19 mouse cellular contexts compared by ENCODE assay signal in the genomic region with DNA sequence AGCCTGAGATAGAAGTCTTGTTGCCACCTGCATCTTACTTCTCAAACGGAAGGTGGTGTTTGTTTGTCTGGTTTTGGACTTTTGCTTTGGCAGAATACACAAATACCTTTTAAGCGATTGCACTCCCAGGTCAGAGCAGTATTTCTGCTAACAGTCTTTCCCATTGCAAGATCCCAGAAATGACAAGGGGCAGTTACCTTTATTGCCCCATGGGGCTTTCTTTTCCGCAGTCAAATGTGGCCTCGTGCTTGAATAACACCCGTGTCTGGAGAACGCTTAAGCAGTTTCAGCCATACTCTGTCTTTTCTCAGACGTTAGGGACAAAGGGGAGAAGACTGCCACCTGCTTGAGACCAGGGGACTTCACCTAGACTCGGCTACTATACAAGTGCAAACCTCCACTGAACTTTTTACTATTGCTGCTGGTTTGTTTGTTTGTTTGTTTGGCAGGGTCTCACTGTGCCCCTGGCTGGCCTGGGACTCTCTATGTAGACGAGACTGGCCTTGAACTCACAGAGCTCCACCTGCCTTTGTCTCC. TPM values are rescaled to one million over a fixed set of nuclear protein-coding genes. Genes with fewer than 3 reads are reported as not detected.
"Had no signal": no experiment of that assay in that cellular context is flagged by ENCODE, and none has a peak within 500 bp of the region (broad histone marks: within the 10 kb centered on the region; RNA-seq: fewer than 3 reads in every experiment).

No protein-coding gene starts in this region.

- H3K4me3 ChIP-seq: left cerebral cortex, adult 2 months; liver, embryonic 15.5 days; midbrain, embryonic 12.5 days; midbrain, embryonic 15.5 days; neural tube, embryonic 12.5 days; neural tube, embryonic 15.5 days had no signal

- H3K9ac ChIP-seq: liver, embryonic 15.5 days; midbrain, embryonic 12.5 days; midbrain, embryonic 15.5 days; neural tube, embryonic 12.5 days; neural tube, embryonic 15.5 days had no signal

- H3K9me3 ChIP-seq: liver, embryonic 15.5 days; midbrain, embryonic 12.5 days; midbrain, embryonic 15.5 days; neural tube, embryonic 12.5 days; neural tube, embryonic 15.5 days had no signal

- DNase-seq: layer of hippocampus, postnatal 36 days; lung, adult 18-20 months; lung, postnatal 14 days; right cerebral cortex, adult 18-20 months; right cerebral cortex, postnatal 14 days; right cerebral cortex, postnatal 4 days; thymus, postnatal 36 days had no signal

- H3K4me1 ChIP-seq: liver, embryonic 15.5 days; midbrain, embryonic 12.5 days; midbrain, embryonic 15.5 days had no signal

- H3K4me2 ChIP-seq: liver, embryonic 11.5 days; liver, embryonic 15.5 days; midbrain, embryonic 12.5 days; midbrain, embryonic 15.5 days; neural tube, embryonic 12.5 days; neural tube, embryonic 15.5 days had no signal

- H3K27me3 ChIP-seq: liver, embryonic 15.5 days; midbrain, embryonic 12.5 days; midbrain, embryonic 15.5 days; neural tube, embryonic 12.5 days; neural tube, embryonic 15.5 days had no signal

- ATAC-seq: hindbrain, embryonic 16.5 days; intestine, embryonic 16.5 days; midbrain, embryonic 15.5 days had no signal

- H3K27ac ChIP-seq: left cerebral cortex, adult 2 months; liver, embryonic 15.5 days; macrophage; midbrain, embryonic 12.5 days; midbrain, embryonic 15.5 days; neural tube, embryonic 12.5 days; neural tube, embryonic 15.5 days had no signal

- H3K36me3 ChIP-seq: liver, embryonic 15.5 days; midbrain, embryonic 12.5 days; midbrain, embryonic 15.5 days; neural tube, embryonic 12.5 days; neural tube, embryonic 15.5 days had no signal

RNA-seq across cellular contexts. Expression of a gene that starts 31.2 kb away (rescaled TPM):
- total RNA-seq: megakaryocyte, adult 5-6 weeks had no signal
- polyA plus RNA-seq: macrophage; midbrain, embryonic 12.5 days; thymus, postnatal 0 days had no signal
